Mouse (Mus musculus): Measurements from ENCODE around the gene Prdm8.

- TF ChIP-seq CTCF (IDR thresholded peaks at IDR 0.05; ENCODE audit: low read depth, low read length): no peak
- TF ChIP-seq POLR2A (IDR thresholded peaks at IDR 0.05; ENCODE audit: insufficient read depth, low read length): no peak
- no peak for TF ChIP-seq EP300 (IDR thresholded peaks at IDR 0.05; ENCODE audit: insufficient read depth, low read depth, low read length)
Measured at GRCm38 (mm10) chr5:98169376-98170351, 2.7 kb downstream of the Prdm8 start.

All from ES-Bruce4 (cell line).